Mouse (Mus musculus) heart, postnatal 0 days (tissue): Measurements from ENCODE around the gene Abca8a.

ENCODE experiments used
- CTCF ChIP-seq: IDR thresholded peaks from 2 replicates; pipeline ENCODE4 v1.5.1; 2016; ENCODE audit warnings: antibody characterized with exemption, control low read depth, low read depth
- EP300 ChIP-seq: IDR thresholded peaks from 2 replicates; pipeline ENCODE4 v1.6.1; 2016; ENCODE audit warnings: antibody characterized with exemption, low read depth

DNA sequence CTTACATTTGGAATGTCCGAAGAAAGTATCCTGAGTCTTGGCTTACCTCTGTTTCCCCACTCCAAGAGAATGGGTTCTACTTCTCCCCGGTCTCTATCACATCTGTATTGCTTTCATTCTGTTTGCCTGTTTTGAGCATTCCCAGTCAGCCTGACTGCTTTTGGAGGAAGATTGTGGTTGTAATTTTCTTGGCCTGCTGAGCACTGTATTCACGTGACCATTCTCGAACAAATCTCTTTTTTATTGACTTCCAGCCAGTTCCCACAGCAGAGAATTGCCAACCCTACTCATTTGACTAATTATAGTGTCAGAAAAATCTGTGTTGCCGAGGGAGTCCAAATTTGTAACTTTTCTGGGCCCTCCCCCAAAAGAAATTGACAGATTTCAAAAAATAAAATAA is at the start of gene Abca8a:
- TF ChIP-seq CTCF, result no peak
- no peak for TF ChIP-seq EP300
